Mouse (Mus musculus): ENCODE measurements at regions not wholly inside any gene's neighbourhood (a gene's known extent, or its start where the extent isn't known, plus 50 kb on each side); places are given as distances from the start of the nearest gene placed in this dataset.

DNA sequence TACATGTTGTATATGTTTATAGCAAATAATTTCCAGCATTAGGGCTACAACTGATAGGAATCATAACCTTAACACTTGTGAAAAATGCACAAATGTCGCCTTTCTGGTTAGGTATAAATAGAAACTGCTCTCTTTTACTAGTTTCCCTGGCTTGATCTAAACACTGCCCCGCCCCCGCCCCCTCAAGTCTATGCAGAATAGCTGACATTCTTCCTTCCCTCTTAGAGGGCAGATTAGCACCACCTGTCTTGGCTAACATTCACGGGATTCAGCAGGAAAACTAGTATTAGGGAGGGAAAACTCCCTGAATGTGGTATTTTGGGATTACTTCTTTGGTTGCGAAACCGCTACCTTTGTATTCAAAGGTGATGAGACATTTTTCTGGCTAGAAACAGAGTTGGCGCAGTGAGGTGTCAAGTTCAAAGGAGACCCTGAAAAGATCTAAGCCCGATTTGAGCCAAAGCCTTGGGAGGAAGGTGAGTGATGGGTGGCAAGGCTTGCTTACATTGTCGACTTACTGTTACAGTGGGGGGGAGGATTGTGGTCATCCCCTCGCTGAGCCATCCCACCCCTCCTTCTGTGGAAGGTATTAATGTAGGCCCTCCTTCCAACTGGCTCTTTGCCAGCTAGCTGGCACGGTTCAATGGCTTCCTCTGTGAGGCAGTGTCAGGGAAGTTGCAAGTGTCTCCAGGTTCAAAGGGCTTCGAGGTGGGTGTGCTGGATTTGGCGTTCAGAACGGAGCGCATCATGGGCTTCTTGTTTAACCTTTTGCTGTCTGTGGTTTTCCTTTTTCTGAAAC, 209.8 kb upstream of the Nr2f2 start:
- peak; percentile 20 for DNase-seq (ENCODE audit: low spot score)

DNA sequence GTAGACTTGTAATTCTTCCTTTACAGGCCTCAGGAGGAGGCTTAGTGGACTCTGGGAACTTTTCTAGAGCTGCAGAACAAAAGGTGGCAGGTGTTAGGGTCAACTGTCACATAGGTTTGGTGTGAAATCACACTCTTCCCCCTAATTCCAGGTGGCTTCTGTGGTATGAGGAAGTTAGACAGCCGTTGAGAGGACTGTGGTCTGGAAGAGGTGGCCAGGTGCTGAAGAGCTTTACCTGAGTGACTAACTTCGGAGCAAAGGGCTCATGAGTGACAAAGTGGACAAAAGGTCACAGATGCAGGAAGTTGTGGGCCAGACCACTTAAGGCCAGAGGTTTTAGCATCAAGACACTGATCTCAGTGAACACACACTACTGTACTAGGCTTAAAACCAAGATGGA, 209.1 kb upstream of the Nr2f2 start:
- DNase-seq (ENCODE audit: low spot score): no peak

- DNase-seq (ENCODE audit: low spot score): no peak
Measured at GRCm38 (mm10) chr7:70574194-70574593, 207.7 kb upstream of the Nr2f2 start.

DNA sequence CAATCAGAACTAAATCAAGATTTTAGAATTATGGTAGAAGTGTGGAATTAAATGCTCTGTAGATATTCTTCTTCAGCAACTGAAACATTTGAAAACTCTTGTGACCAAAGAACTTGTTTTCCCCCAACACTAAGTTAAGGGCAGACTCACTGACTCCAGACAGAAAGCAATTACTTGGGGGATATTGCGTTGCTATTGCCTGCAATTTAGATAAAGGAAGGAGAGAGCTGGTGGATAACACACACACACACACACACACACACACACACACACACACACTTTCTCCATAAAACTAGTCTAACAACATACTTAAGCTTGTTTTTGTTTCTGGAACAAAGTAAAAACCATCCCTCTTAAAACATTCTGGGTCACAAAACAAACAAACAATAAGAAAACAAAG, 198.5 kb upstream of the Nr2f2 start:
- DNase-seq (ENCODE audit: low spot score): no peak

DNA sequence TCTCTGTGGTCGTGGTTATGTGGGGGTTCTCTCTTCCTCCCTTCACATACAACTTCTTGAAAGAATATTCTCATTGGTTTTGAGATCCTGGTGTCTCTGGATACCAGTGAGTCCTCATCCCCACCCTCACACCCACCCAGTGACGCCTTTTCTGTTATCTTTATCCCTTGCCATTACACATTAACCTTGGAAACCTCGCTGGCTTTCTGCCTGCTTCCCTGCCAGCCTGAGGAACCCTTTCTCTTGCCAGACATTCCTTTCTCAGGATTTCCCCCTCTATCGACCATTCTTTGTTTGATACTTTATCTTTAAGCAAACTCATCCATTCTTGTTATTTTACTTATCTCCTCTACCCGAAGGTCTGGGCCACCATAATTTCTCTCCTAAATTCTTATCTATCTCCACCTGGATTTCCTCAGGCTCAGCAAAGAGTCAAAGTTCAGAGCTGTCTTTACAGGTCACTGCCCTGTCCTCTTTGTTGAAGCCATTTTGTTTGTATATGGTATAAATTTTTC, 182.5 kb upstream of the Nr2f2 start:
- no peak for DNase-seq (ENCODE audit: low spot score)

- DNase-seq (ENCODE audit: low spot score): no peak
Measured at GRCm38 (mm10) chr7:70541881-70542665, 175.5 kb upstream of the Nr2f2 start.

DNA sequence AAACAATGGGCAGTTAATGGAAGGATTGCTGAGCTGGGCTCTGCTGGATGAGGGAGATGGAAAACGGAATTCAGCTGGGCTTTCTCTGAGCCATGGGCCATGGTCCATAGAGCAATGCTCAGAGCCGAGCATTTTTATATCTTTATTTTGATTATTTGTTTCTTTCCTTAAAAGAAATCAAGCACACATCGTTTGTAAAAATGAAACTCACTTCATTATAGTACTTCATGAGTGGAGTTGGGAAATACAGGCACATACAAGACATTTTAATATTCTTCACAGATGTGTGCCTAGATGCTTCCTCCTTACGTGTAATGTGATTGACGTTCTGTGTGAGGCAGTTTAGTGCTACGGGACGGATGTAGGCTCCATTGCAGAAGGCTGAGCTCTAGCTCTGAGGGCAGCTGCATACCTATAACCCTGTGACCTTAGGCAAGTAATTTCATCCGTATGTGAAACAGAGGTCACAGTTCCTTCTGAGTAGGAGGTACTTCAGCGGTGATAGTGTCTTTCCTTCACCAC, 172.6 kb upstream of the Nr2f2 start:
- DNase-seq (ENCODE audit: low spot score): no peak

GRCm38 (mm10) chr7:70536046-70536445, 169.5 kb upstream of the Nr2f2 start:
- DNase-seq (ENCODE audit: low spot score): no peak

GRCm38 (mm10) chr7:70533552-70533951, 167.0 kb upstream of the Nr2f2 start:
- DNase-seq (ENCODE audit: low spot score): no peak

GRCm38 (mm10) chr7:70527921-70528320, 161.4 kb upstream of the Nr2f2 start:
- DNase-seq (ENCODE audit: low spot score): no peak

DNA sequence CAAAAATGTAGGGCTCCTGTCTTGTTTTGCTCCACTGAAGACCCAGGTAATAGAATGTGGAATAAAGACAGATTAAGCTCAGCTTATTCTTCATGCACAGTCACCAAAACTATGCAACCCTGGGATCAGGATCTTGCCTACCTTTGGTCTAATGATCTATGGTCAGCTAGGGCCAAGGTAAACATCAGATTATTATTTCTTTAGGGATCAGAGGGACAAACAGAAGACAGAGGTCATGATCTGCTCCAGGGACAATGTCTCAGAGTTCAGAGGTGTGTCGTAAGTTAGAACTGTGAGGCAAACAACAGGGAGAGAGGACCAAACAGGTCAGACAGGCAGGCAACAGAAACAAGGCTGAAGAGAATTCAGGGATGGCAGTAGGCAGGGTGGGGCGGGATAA, 158.8 kb upstream of the Nr2f2 start:
- DNase-seq (ENCODE audit: low spot score): no peak

- DNase-seq (ENCODE audit: low spot score): no peak
Measured at GRCm38 (mm10) chr7:70524744-70525143, 158.2 kb upstream of the Nr2f2 start.

DNA sequence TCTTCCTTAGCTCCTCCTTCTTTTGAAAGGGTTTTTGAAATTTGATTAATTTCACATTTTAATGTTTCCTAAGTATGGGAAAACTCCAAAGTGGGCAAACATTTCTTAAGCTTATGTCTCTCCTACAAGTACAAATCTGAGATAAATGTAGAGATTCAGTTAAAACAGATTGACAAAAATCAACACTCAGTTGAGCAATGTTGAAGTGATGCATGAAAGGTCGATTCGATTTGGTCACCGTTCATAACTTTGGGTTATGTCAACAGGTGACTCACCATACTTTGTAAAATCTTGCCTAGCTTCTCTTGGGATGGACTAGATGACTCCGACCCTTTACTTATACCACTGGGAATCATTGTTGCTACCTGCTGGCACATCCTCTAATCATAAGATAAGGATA, 157.7 kb upstream of the Nr2f2 start:
- DNase-seq (ENCODE audit: low spot score): no peak

GRCm38 (mm10) chr7:70516741-70517140, 150.2 kb upstream of the Nr2f2 start:
- no peak for DNase-seq (ENCODE audit: low spot score)

DNA sequence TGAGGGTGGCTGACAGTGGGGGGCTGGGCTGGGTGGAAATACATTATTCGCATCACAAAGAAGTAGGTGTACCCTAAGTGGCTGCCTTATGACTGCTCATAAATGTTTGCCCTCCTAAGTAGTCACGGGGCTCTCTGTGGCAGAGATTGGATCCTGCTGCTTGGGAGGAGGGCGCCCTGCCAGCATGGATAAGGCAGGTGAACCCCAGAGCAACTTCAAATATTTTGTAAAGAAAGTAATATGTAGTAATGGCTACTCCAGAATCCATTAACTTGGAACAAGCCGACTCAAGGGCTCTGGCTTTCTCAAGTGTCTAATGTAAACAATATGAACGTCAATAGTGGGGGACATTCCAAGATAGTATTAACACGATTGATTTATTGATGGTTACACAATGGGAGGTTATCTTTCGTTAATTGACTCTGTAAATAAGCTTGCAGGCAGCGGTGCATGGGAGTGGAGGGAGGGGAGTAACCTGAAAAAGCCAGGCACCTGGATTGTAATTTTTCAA, 148.9 kb upstream of the Nr2f2 start:
- DNase-seq (ENCODE audit: low spot score): peak; percentile 28

DNA sequence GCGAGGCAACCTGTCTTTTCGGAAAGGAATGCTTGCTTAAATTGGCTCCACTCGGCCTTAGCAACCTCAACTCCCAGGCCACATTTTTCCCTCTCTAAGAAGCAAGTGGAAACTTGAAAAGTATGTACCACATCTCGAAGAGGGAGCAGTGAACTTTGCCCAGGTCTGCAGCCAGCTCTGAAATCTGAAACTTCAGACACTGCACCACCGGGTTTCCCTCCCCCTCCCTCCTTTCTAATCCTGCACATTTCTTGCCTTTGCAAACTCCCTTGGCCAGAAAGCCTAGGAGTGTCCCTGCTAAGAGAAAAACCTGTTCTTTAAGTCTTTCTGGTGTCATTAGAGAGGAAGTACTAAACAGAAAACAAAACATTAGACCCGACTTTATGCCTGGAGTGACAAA, 148.1 kb upstream of the Nr2f2 start:
- DNase-seq (ENCODE audit: low spot score): peak; percentile 71

GRCm38 (mm10) chr7:70512354-70512753, 145.8 kb upstream of the Nr2f2 start:
- DNase-seq (ENCODE audit: low spot score): no peak

- DNase-seq (ENCODE audit: low spot score): peak; percentile 28
Measured at GRCm38 (mm10) chr7:70505671-70506181, 139.2 kb upstream of the Nr2f2 start.

DNA sequence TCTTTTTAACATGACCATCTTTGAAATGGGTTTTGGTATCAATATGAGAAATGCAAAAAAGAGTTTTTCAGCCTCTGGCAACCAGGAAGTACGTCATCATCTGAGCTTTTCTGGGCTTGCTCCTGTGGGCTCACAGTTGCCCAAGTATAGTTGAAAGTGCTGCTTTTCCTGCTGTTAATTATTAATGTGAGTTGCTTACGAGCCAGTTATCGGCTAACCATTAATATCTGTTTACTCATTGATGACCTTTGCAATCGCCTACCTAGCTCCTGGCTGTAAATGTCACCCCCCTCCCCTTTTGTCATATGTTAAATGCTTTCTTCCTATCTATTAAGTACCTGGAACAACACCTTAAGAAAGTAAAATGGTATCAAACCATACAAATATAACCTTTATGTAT, 135.3 kb upstream of the Nr2f2 start:
- DNase-seq (ENCODE audit: low spot score): no peak

GRCm38 (mm10) chr7:70496541-70497154, 130.1 kb upstream of the Nr2f2 start:
- no peak for DNase-seq (ENCODE audit: low spot score)

DNA sequence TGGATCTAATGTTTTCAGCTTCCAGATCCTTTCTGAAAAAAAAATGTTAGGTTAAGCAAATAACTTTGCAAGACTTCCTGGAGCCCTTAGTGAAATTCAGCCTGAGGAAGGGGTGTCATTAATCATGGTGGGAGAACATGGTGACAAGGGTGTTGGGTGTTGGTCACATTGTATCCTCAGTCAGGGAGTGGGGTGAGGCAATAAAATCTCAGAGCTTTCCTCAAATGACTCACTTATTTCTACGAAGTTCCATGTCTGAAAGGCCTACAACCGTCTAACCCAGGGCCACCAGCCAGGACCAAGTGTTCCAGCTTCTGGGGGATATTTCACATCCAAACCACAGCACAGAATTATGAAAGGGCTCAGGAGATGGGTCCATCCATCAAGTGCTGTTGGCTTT, 117.7 kb upstream of the Nr2f2 start:
- no peak for DNase-seq (ENCODE audit: low spot score)

GRCm38 (mm10) chr7:70483536-70483935, 117.0 kb upstream of the Nr2f2 start:
- no peak for DNase-seq (ENCODE audit: low spot score)
